Mouse (Mus musculus) brain, embryonic 18.5 days (tissue): ENCODE results near the gene Mgat3.

Source experiments
- DNase-seq: peaks from one replicate; pipeline ENCODE4 v3.0.0-alpha.2; 2012; ENCODE audit warnings: low read depth, low spot score

Gene Mgat3

DNA sequence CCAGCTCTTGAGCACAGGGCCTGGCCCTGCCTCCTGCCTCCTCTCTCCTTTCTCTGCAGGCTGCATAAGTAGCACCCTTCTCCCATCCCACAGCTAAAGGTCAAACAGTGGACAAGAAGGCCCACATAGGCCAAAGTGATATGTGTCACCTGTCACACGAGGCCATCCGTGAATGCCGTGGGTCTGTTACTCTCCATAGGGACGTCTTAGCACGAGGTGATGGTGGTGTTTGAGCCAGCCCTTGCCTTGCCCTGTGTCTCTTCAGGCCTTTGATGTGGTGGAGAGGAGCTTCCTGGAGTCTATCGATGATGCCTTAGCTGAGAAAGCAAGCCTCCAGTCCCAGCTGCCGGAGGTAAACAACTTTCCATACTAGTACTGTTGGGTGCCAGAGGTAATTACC lies 24.0 kb upstream of the Mgat3 start:
- no peak for DNase-seq

DNA sequence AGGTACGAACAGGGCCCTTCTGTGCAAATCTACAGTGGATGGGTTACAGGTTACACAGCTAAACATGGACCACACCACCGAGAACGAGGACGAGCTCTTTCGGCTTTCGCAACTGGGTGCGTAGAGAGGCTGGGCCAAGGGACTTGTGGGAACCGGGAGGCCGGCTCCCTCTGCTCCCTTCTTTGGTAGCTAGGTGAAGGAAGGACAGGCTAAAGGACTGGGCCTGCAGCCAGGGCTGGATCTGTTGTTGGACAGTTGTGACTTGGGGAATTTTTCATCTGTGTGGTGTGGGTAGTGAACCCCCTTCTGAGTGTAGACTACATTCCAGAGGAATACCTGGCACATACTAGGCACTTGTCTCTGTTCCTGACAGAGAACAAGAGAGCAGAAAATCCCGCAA lies 20.9 kb upstream of the Mgat3 start:
- DNase-seq: no peak

DNA sequence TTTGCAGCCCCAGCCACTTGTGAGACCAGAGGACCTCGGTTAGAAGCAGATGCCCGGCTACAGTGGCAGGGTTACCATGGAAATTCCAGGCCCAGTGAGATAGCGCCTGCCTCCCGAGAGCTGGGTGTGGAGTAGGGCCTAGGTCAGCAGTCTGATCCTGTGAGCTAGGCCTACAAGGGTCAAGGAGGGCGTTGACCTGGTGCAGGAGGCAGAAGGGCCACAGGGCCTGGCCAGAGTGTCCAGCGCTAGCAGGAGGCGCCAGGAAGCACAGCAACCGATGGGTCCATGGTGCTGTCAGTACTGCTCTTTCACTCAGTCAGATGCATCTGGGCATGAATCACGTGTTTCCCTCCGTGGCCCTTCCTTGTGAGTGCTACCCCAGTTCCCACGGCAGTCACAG lies 19.8 kb upstream of the Mgat3 start:
- no peak for DNase-seq

DNA sequence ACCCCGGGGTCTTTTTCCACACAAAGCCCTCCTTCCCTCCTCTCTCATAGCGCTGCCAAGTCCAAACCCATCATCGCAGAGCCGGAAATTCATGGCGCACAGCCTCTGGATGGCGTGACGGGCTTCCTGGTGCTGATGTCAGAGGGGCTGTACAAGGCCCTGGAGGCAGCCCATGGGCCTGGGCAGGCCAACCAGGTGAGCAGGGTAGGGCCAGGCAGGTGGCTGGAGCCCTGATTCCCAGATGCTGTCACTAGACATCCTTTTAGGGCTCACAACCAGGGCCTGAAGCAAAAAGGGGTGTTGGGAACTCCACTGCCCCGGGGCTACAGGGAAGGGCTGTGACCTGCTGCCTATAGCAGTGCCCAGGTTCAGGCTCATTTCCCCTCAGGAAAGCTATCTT lies 17.8 kb upstream of the Mgat3 start:
- DNase-seq: no peak

DNA sequence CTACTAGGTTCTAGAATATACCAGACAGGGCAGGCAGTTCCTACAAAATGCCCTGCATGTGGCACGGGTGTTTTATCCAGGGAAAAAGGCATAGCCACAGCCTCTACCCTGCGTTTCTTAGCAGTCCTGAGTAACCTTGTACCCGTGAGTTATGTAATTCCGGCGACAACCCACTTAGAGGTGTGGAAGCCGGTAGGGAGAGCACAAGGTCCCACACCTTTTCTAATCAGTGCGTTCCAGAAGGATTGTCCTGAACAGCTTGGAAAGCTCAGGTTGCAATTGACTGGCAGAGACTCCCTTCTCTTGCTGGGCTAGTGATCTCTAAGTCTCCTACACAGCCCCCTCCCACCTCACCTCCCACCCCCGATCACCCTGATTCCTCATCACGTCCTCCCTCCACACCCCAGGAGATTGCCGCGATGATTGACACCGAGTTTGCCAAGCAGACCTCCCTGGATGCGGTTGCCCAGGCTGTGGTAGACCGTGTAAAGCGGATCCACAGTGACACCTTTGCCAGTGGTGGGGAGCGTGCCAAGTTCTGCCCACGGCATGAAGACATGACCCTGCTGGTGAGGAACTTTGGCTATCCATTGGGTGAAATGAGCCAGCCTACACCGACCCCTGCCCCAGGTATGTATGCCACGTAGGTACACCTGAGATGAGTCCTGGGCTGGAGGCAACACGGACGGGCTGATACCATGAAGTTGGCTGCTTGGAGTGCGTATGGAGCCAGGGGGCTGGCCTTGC lies 16.2 kb upstream of the Mgat3 start:
- DNase-seq: no peak

DNA sequence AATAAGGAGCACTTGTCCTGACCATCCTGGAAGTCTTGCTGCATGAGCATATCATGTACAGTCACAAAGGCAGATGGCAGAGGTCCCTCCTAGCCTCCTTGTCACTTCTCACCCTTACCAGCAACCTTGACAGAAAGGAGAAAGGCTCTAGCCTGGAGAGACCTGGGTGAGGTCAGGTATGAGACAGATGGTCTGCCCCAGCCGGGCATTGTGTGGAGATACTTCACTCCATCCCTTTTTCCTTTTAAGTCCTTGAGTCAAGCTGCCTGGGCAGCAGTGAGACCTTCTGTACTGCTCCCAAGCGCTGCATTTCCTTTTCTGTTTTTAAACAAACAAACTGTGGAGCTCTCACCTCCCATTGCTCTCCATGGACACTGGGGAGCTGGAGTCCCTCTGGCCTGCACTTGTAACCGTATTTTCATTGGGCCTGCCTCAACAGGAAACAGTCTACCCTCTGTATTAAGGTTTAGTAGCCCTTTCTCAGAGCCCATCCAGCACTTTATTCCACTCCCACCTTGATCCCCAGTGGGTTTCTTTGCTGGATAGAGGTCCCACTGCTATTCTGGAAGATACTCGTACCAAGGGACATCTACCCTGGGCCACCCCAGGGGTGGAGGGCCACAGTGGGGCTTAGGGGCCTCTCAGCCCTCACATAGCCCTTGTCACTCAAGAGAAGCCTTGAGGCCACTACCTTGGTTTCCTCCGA lies 15.4 kb upstream of the Mgat3 start:
- no peak for DNase-seq

DNA sequence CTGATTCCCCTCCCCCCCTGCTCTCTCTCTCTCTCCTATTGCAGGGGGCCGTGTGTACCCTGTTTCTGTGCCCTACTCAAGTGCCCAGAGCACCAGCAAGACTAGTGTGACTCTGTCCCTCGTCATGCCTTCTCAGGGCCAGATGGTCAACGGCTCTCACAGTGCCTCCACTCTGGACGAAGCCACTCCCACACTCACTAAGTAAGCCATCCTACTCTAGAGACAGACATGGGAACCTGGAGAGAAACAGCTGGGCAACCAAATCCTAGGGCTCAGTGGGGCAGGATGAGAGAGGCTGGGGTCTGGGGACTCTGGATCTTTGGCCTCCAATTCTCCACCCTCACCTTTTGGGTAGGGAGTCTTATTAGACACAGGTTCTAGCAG lies 14.8 kb upstream of the Mgat3 start:
- no peak for DNase-seq

DNA sequence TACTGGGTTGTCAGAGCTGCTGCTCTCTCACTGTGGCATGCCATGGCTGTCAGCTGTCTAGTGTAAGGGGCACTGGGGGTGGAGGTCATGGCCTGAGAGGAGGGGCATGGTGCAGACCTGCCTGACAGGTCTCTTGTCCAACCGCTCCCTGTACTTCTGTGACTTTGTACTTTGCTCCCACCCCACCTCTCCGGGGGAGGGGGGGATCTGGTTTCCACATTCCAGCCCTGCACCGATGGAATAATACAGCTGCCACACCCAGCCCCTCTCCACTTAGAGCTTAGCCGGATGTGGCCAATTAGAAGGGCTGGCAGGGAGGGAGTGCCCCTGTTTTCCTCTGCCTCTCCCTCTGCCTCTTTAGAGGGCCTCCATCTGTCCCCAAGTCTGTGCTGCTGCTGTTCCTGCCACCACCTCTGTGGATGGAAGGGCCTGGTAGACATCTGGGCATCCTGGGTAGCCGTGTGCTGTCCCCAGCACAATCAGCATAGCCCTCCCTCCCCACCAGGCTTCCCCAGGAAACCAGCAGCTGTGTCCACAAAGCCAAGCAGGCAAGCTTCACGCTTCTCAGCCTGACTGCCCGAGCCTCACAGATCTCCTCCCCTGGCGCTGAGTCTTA lies 14.1 kb upstream of the Mgat3 start:
- no peak for DNase-seq

DNA sequence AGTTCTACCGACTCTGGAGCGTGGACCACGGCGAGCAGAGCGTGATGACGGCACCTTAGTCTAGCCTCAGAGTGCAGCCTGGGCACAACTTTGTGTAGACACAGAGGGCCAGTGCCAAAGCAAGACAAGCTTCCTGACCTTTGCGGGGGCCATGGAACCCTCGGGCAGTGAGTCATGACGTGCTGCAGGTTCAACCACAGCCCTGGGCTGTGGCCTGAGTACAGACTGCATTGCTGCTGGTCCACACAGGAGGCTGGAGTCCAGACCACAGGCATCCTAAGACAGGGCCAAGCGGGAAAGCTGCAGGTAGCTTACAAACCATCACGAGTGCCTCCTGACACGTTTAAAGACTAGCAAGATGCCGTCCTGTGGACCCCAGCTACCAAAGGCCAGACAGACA lies 13.3 kb upstream of the Mgat3 start:
- DNase-seq: no peak

DNA sequence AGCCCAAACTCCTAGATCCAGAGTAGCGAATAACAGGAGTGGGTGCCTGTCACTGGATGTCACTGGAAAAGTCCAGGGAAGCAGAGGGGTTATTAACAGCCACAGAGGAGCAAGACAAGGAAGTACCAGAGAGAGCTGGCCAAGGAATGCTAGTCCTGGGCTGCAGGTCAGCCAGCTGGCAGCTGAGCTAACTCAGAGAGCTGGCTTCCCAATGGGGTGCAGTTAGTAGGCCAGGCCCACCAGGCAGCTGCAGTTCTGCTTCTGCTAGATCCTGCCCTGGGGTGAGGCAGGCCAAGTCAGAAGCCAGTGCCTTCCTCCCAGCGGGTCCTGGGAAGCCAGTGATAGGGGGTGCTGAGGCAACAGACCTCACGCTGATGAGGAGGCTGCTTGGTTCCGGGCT lies 12.8 kb upstream of the Mgat3 start:
- no peak for DNase-seq

DNA sequence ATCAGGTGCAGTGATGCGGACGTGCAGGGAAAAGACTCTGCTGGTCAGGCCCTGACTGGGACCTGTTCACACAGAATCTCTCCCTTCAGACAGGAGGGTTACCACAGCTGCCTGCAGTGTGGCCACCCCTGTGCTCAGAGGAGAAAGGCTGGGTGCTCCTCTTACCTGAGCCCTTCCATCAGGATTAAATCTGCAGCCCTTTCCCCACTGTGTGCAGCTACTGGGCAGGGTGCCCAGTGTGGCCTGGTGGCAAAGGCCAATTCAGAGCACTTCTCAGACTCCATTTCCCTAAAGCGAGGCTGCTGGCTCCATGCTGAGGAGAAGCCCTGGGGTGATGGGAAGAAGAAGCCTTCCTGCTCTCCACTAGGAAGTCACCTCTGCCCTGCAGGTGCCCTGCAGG lies 12.3 kb upstream of the Mgat3 start:
- no peak for DNase-seq

DNA sequence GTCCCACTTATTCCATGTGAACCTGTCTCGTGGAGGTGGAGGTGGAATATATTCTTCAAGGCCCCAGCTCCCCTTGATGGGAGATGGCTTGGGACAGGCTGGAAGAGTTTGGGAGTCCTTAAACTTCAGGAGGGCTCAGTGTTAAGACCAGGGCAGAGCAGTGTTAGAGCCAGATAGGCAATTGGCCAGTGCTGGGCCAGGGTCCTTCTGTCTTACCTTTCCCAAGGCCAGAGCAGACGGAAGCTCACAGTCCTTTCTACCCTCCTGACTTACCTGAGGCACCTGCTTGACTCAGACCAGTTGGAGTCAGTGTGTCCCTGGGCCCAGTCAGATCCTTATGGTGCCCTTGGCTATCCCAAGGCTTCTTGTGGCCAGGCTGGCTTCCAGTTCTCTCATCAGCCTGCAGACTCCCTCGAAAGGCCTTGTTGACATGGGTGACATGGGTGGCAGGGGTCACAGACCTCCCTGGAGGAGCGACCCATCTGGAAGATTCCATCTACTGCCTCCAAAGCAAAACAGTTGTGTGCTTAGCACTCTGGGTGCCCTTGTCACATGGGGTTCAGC lies 11.0 kb upstream of the Mgat3 start:
- no peak for DNase-seq

DNA sequence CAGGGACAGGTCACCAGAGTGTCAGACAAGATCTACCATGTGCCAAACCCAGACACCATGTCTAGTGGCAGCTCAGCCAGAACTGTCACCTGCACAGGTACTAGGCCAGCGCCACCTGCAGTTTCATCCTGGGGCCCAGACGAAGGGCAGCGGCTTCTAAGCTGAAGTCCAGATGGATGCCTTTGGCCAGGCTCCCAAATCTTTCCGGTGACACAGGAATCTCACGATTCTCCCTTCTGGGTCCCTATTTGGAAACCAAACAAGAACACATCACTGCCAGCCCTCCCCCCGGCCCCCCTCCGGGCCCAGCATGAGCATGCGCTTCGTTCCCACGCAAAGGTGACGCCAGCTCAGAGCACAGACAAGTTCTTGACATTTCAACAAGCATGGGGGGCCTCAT lies 10.2 kb upstream of the Mgat3 start:
- no peak for DNase-seq

DNA sequence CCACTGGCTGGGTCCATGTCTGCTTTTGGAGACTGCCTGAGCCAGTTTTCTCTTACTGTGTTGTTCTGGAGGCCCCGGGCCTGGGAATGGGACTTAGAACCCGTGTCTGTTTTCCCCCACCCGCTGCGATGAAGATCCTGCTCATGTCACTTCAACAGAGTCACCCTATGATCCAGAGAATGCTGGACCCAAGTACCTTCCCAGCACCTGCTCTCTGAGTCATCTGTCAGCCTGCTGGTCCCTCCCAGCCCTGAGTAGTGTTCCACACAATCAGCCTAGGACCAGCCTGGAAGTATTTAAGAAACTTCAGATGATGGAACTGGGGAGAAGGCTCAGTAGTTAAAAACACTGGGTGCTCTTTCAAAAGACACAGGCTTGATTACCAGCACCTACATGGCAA lies 9.8 kb upstream of the Mgat3 start:
- DNase-seq: no peak

DNA sequence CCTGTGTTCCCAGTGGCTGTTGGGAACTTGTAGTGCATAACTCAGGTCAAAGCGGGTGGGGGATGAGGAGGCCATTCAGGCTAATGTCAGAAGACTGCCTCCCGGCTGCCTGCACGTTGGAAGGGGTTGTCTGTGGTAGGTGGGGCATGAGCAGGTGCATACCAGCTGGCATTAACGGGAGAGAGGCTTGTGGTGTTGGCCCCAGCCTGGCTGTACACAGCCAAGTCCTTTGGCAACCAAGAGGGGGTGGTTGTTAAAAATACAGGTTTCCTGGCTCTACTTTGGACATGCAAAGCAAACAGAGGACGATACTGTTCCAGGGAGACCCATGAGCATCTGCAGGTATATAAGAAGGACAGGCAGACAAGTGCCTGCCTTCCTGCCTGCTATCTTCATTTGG lies 8.1 kb upstream of the Mgat3 start:
- DNase-seq: no peak

DNA sequence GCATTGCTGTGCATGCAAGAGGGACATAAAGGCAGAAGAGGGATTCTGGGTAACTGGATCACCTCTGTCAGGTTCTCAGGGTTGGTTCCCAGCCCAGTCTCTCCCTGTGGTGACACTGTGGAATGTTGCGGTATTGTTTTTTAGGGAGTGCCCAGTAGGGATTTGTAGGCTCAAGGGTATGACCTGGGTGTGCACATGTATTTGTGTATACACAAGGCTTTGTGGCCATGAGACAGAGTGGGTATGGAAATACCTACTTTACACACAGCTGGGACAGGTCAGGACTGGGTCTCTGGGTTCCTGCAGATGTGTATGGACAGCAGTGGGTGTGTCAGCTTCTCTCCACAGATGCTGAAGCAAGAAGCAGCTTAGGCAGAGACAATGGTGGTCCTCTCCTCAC lies 4.0 kb upstream of the Mgat3 start:
- no peak for DNase-seq

DNA sequence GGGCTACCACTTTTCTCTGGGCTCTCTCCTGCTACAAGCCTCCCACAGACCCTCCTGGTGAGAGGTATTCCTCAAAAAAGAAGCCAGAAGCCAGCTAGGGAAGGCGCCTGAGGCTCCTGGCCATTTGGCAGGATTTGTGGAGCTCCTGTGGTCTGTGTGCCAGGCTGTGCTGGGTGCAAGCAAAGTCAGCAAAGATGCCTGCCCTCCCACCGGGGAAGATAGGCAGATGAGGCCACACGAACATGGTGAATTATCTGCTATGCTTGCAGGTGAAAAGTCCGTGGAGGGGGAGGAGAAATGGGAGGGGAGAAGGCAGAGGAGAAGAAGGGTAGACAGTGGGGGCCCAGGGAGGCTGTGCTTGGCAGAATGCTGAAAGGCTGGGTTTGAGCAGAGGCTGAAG lies 3.2 kb upstream of the Mgat3 start:
- DNase-seq: no peak

DNA sequence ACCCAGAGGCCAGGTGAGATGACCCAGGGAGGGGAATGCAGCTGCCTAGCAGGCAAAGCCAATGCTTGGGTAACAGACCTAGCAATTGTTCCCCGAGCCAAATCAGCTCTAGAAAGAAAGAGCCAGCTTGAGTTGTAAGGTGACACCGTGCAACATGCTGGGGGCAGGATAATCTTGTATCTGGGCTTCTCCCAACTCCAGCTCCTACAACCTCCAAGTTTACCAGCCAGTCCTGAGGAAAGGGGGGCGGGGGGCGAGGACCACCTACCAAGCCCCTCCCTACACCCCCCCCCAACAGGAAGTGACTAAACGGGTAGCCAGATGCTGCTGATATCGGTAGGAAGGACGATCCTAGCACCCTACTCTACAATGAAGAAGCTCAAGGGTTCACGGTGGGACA lies 2.2 kb upstream of the Mgat3 start:
- no peak for DNase-seq

DNA sequence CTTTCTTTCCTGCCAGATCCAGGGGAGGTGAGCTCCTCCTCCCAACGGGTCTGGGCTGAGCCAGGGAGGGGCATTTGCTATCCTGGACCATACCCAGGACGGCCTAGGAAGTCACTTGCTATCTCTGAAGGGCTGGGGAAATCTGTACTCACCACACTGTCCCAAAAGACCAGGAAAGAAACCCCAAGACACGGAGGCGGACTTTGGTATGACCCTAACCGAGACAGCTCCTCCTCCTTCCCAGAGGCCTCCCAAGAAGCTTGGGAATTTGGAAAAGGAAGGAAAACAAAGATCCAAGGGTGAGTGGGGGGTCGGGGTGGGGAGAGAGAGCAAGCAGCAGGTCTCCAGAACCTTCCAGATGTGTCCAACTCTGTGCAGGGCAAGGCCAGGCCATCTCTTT lies 1.7 kb upstream of the Mgat3 start:
- DNase-seq: no peak

DNA sequence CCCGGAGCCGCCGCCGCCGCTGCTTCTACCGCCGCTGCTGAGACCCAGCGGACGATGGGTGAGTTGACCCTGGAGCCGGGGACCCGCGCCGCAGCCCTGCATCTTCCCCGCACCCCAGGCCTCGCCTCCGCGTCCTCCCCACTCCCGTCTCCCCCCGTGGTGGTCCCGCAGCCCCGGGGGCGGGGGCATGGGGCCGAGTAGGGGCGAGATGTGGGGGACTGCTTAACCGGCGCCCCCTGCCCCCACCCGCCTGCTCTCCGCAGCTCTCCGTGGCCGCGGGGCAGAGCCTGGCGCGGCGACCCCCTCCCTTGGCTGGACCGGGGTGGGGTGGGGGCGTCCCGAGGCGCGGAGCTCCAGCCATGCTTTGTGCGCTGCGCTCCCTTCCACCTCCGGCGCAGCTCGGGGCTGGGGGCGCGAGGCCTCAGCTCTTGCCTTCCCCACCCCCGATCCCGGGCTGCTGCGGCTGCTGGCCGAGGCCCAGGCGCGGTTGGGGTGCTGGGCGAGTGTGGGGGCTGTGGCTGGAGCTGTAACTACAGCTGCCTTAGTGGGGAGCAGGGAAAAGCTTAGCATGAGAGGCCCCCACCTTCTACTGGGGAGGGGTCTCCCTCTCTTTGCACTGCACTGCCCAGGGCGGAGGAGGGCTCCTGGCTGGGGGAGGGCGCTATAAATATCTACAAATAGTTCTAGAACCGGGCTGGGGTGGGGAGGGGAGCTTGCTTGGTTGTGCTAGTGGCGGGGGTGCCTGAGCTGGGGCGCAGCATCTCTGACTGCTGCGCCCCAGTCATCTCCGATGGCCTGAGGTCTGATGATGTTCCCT lies 468 bp downstream of the Mgat3 start:
- no peak for DNase-seq

DNA sequence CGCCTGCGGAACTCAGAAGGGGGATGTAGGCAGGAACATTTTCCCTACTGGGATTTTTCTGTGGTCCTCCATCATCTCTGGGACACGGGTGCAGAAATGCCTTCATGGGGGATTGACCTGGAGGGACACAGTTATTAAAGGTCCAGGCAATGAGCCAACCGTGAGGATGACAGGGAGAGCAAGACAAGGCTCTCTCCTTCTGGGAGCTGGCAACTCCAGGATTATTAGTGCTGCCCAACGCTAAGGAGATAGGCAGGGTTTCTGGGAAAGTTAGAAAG lies 1.0 kb downstream of the Mgat3 start:
- no peak for DNase-seq

DNA sequence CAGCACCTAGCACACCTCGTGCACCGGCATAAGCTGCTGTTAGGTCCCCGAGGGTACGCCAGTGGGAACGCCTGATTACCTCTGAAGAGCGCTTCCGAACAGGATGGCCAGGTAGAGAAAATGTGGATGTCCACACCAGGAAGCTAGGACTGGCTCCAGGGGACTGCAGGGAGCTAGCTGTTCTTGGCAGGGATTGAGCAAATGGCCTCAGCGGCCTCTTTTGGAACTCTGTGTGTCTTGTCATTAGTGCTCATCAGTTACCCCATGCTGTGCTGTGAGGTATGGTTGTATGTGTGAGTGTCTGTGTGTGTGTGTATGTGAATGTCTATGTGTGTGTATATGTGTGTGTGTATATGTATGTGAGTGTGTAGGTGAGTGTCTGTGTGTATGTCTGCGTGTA lies 1.8 kb downstream of the Mgat3 start:
- DNase-seq: no peak
